Mouse (Mus musculus): ENCODE data around the gene Ccni.

DNA sequence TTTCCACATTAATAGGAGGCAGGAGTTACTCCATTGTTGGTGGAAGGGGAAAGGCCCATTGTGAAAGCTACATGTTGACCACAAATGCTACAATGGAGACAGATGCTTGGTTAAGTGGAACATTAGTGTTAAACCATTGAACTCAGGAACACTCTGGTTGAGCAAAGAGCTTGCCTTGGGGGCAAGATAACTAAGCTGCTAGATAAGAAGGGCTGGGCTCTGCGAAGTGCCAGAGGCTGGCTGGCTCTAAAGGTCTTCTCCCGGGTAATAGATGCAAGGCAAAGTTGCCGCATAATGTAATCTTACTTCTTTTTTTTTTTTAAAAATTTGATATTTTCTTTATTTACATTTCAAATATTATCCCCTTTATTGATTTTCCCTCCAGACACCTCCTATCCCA, 20.9 kb upstream of the Ccni start:
- TF ChIP-seq POLR2A (IDR thresholded peaks at IDR 0.05; ENCODE audit: control insufficient read depth, low read depth, low read length) (no peak), CTCF (IDR thresholded peaks at IDR 0.05; ENCODE audit: control insufficient read depth, insufficient read depth, insufficient replicate concordance, low read depth, low read length) (no peak)
